Mouse (Mus musculus): ENCODE results near the gene Exog. TPM values are rescaled to one million over a fixed set of nuclear protein-coding genes. Genes with fewer than 3 reads are reported as not detected.

Exog gene
- polyA plus RNA-seq (2012), result 2.4 and 2.5 TPM in 2 replicates

DNA sequence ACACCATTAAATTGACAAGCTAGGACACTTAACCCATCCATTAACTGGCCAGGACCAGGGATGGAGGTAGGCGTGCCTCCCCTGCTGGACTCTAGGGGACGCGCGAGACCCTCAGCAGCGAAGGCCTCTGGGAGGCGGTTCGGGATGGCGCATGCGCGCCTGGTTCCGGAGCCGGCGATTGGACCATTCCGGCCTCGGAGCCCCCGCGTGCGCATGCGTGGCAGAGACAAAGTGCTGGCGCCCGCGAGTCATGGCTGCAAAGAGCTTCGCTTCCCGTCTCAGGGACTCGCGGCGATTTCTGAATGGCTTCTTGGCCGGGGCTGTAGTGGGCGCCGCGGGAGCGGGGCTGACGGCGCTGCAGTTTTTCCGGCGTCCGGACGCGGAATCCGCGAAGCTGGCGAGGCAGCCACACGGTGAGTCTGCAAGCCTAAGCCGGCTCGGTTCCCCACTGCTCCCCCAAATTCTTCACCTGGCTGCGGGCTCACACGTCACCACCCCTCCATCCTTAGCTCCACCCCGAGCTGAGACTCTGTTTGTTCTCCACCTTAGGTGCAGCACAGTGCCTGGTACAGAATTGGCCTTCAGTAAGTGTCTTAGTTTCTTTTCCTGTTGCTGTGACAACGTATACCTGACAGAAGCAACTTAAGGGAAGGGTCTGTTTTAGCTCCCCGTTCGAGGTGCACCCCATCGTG is at the start of gene Exog:
Exog (plus strand) TSS at position 206 of the 692 bp plus-strand sequence.

DNA sequence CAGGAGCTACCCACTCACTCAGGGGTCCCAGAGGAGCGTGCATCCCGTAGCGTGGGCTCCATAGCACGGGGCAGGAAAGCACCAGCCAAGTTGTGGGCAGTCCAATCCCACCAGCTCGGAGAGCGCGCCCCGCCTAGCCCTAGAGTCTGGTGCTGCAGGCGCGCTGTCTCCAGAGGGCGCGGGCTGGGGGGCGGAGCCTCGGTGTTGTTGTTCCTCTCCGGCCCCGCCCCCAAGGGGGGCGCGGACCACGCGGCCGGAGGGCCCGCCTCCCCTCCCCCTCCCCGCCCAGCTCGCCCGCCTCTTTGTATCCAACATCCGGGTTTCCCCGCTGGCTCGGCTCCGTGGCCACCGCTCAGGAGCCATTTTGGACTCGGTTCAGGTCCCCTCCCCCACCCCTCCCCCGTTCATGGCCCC is 42.9 kb upstream of the Exog start, which contains the start of gene Acvr2b:
Acvr2b (plus strand) TSS at position 318 of the 414 bp plus-strand sequence.

Other genes with a start within 250 kb of the Exog start
- gene Slc22a13, start 235.8 kb upstream of the Exog start, polyA plus RNA-seq (2012), result not detected in 2 replicates
- gene Oxsr1, start 122.5 kb upstream of the Exog start, polyA plus RNA-seq (2012), result 11.1 and 12.7 TPM in 2 replicates
- 67.6 and 72.1 TPM in 2 replicates for gene Acaa1a, start 105.3 kb upstream of the Exog start, polyA plus RNA-seq (2012)
- 23.6 and 46.9 TPM in 2 replicates for gene Myd88, start 103.5 kb upstream of the Exog start, polyA plus RNA-seq (2012)
- gene Xylb, start 87.6 kb upstream of the Exog start, polyA plus RNA-seq (2012), result 1.9 and 3.6 TPM in 2 replicates
- not detected in 2 replicates for gene Slc22a14, start 79.4 kb upstream of the Exog start, polyA plus RNA-seq (2012)
- 2.4 and 3.7 TPM in 2 replicates for gene Acvr2b, start 42.8 kb upstream of the Exog start, polyA plus RNA-seq (2012)
- 0.01 TPM in 1 of 2 replicates, not detected in the other for gene Scn5a, start 134.1 kb downstream of the Exog start, polyA plus RNA-seq (2012)

Data from megakaryocyte-erythroid progenitor cell, adult 5 weeks (primary cell).